Mouse (Mus musculus) thymus, adult 2 months (tissue): ENCODE measurements around the gene Cfap299.

Source experiments
- CTCF ChIP-seq: fragments of 200-500 bp; IDR thresholded peaks from 2 replicates; pipeline ENCODE4 v1.5.1; 2012; ENCODE audit warnings: mild to moderate bottlenecking, control low read depth, low read length, moderate library complexity, borderline replicate concordance; ENCODE audit not compliant: control insufficient read depth, poor library complexity, insufficient read depth; ENCODE audit errors: extremely low read depth
- POLR2A ChIP-seq: fragments of 200-500 bp; IDR thresholded peaks from 2 replicates; pipeline ENCODE4 v1.6.1; 2012; ENCODE audit warnings: mild to moderate bottlenecking, low read length, control low read depth, moderate library complexity; ENCODE audit not compliant: control insufficient read depth, poor library complexity, insufficient read depth; ENCODE audit errors: extremely low read depth

DNA sequence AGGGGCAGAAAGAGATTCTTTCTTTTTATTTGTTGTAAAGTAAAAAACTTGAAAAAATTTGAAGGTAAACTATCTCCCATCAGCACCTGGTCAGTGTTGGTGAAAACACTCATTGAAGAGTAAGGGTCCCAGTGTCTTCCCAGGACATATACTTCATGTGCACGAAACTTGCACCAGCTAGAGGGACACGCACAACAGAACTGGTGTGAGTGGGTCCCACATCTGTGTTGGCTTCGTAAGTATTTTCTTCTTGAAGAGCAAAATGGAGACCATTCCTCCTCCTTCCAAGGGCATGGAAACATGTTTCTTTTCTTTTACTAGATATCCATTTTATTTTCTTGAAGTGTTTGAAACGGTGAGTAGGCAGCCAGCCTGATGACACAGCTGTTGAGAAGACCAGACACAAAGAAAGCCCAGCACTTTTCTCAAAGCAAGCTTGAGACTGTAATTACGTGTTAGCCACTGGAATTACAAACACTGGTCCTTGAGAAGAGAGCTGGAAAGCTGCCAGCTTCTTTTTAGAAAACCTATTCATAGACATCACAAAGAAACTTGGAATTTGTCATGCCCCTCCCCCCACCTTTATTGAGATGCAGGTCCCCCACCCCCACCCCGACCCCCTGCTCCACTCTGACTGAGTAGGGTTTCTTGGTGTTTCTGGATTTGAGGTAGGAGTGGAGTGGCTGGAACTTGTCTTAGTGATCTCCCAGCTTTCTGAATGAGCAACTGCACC is 237.5 kb downstream of the Cfap299 start:
- TF ChIP-seq CTCF (no peak), POLR2A (no peak)
